Comparison of ENCODE assay signal across 23 mouse cellular contexts in the genomic region with DNA sequence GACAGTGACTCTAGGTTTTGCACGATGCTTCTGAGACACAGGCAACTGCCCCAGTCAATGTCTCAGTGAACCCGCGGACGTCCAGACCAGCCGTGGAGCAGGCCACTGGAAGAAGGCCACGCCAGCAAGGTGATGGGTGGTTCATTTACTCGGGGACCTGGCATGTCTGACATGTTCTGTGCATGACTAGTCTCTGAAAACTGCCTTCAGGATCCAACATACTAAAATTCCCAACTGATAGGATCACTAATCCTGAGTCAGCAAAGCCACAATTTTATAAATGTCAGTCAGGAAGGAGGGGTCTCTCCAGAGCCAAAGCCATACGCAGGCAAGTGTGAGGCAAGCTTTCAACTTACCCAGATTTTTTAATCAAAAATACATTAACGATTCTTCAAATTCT. TPM values are rescaled to one million over a fixed set of nuclear protein-coding genes. Genes with fewer than 3 reads are reported as not detected.
A peak's percentile ranks its signal among the peaks of the same experiment; 100 is the strongest.
DNase-seq lines count a peak whose midpoint lies in the region; ATAC-seq and TF ChIP-seq lines count a peak whose summit lies in the region.
"Had no signal": no experiment of that assay in that cellular context is flagged by ENCODE, and none has a peak within 500 bp of the region (broad histone marks: within the 10 kb centered on the region; RNA-seq: fewer than 3 reads in every experiment).

No protein-coding gene starts in this region.

- H3K4me1 ChIP-seq in embryonic facial prominence, embryonic 14.5 days (ENCODE audit: control insufficient read depth, insufficient read depth, low read length) = 0 out of 2 replicates have a peak, but pooled peaks cover 6% of the 10 kb centered on the region
- no peaks in the 10 kb centered on the region for H3K4me1 ChIP-seq in embryonic facial prominence, embryonic 10.5 days
- peaks cover 13% of the 10 kb centered on the region; the same call in 1 of the 2 replicates for H3K4me1 ChIP-seq in limb, embryonic 13.5 days
- peaks cover 7% of the 10 kb centered on the region; the same call in 1 of the 2 replicates for H3K4me1 ChIP-seq in limb, embryonic 10.5 days
- peaks cover 7% of the 10 kb centered on the region; the same call in 1 of the 2 replicates for H3K4me1 ChIP-seq in embryonic fibroblast, embryonic 13.5 days (ENCODE audit: control insufficient read depth, insufficient read depth, low read length)
- no peaks in the 10 kb centered on the region for H3K4me1 ChIP-seq in heart, embryonic 10.5 days
- H3K4me1 ChIP-seq: forebrain, embryonic 10.5 days; heart, embryonic 15.5 days had no signal

- no peak for ATAC-seq in embryonic facial prominence, embryonic 14.5 days (ENCODE audit: low read depth)
- no peak for ATAC-seq in limb, embryonic 13.5 days (ENCODE audit: low FRiP score, low read depth)
- ATAC-seq: forebrain, embryonic 16.5 days; hindbrain, postnatal 0 days had no signal

- H3K36me3 ChIP-seq in embryonic facial prominence, embryonic 14.5 days (ENCODE audit: control insufficient read depth, insufficient read depth, low read length) = peaks cover 49% of the 10 kb centered on the region
- peaks cover 82% of the 10 kb centered on the region for H3K36me3 ChIP-seq in embryonic facial prominence, embryonic 10.5 days (replicated peaks)
- H3K36me3 ChIP-seq in limb, embryonic 13.5 days = peaks cover 74% of the 10 kb centered on the region
- peaks cover 82% of the 10 kb centered on the region for H3K36me3 ChIP-seq in limb, embryonic 10.5 days
- peaks cover 51% of the 10 kb centered on the region for H3K36me3 ChIP-seq in heart, embryonic 10.5 days

- 0 out of 2 replicates have a peak overlapping the region, but pooled peaks have one; percentile 21 for H3K27ac ChIP-seq in embryonic facial prominence, embryonic 14.5 days (replicated peaks; ENCODE audit: low read depth, low read length)
- no peak overlapping the region for H3K27ac ChIP-seq in embryonic facial prominence, embryonic 10.5 days (replicated peaks)
- no peak overlapping the region for H3K27ac ChIP-seq in limb, embryonic 13.5 days
- no peak overlapping the region for H3K27ac ChIP-seq in limb, embryonic 10.5 days
- peak overlapping the region; percentile 61 for H3K27ac ChIP-seq in embryonic fibroblast, embryonic 13.5 days (ENCODE audit: insufficient read depth, low read length)
- H3K27ac ChIP-seq in heart, embryonic 10.5 days = no peak overlapping the region
- H3K27ac ChIP-seq: embryonic facial prominence, embryonic 12.5 days; forebrain, embryonic 10.5 days; heart, embryonic 15.5 days; hindbrain, embryonic 13.5 days; hindbrain, postnatal 0 days had no signal

- no peak for DNase-seq in embryonic facial prominence, embryonic 14.5 days (ENCODE audit: low spot score)
- DNase-seq in embryonic facial prominence, embryonic 10.5 days (ENCODE audit: low spot score) = no peak
- DNase-seq in limb, embryonic 10.5 days (ENCODE audit: low spot score) = no peak
- DNase-seq in heart, embryonic 10.5 days (ENCODE audit: low spot score) = no peak
- no peak for DNase-seq in right cerebral cortex, postnatal 14 days
- DNase-seq: adrenal gland, adult 8-10 months; adrenal gland, postnatal 36 days; cerebellum, adult 2 months; cerebellum, postnatal 10 days; embryo, embryonic 11 days; gastrocnemius, postnatal 14 days; heart, postnatal 14 days; kidney, adult 2 months had no signal

- no peaks in the 10 kb centered on the region for H3K9me3 ChIP-seq in embryonic facial prominence, embryonic 14.5 days (ENCODE audit: control insufficient read depth, low read length)
- H3K9me3 ChIP-seq in embryonic facial prominence, embryonic 10.5 days = no peaks in the 10 kb centered on the region
- no peaks in the 10 kb centered on the region for H3K9me3 ChIP-seq in limb, embryonic 13.5 days
- no peaks in the 10 kb centered on the region for H3K9me3 ChIP-seq in limb, embryonic 10.5 days (replicated peaks)
- H3K9me3 ChIP-seq in heart, embryonic 10.5 days = no peaks in the 10 kb centered on the region
- H3K9me3 ChIP-seq: embryonic facial prominence, embryonic 12.5 days; forebrain, embryonic 10.5 days; heart, embryonic 15.5 days; hindbrain, embryonic 13.5 days had no signal

- H3K27me3 ChIP-seq in embryonic facial prominence, embryonic 14.5 days (replicated peaks; ENCODE audit: control insufficient read depth, insufficient read depth, low read length) = no peaks in the 10 kb centered on the region
- H3K27me3 ChIP-seq in embryonic facial prominence, embryonic 10.5 days (replicated peaks; ENCODE audit: low read depth, poor library complexity, severe bottlenecking) = no peaks in the 10 kb centered on the region
- no peaks in the 10 kb centered on the region for H3K27me3 ChIP-seq in limb, embryonic 13.5 days
- no peaks in the 10 kb centered on the region for H3K27me3 ChIP-seq in limb, embryonic 10.5 days (ENCODE audit: low read depth, poor library complexity, severe bottlenecking)
- no peaks in the 10 kb centered on the region for H3K27me3 ChIP-seq in heart, embryonic 10.5 days (ENCODE audit: insufficient read depth, poor library complexity, severe bottlenecking)
- H3K27me3 ChIP-seq: CH12.LX; embryonic facial prominence, embryonic 12.5 days; heart, embryonic 15.5 days; hindbrain, embryonic 13.5 days had no signal

- no peak for TF ChIP-seq CTCF in embryonic fibroblast, embryonic 13.5 days (IDR thresholded peaks at IDR 0.05; ENCODE audit: borderline replicate concordance, insufficient read depth, low read length)

- TF ChIP-seq POLR2A in embryonic fibroblast, embryonic 13.5 days (IDR thresholded peaks at IDR 0.05; ENCODE audit: low read depth, low read length) = no peak

- WGBS in embryonic facial prominence, embryonic 14.5 days = 74% methylated on average over 9 of the region's 9 CpGs
- WGBS in embryonic facial prominence, embryonic 10.5 days = 92% methylated on average over 9 of the region's 9 CpGs
- 89% methylated on average over 9 of the region's 9 CpGs for WGBS in limb, embryonic 13.5 days
- 92% methylated on average over 9 of the region's 9 CpGs for WGBS in limb, embryonic 10.5 days
- 90% methylated on average over 9 of the region's 9 CpGs for WGBS in heart, embryonic 10.5 days

- H3K4me2 ChIP-seq in embryonic facial prominence, embryonic 14.5 days (ENCODE audit: low read depth, low read length) = no peak overlapping the region
- H3K4me2 ChIP-seq in limb, embryonic 13.5 days (replicated peaks) = no peak overlapping the region
- H3K4me2 ChIP-seq: embryonic facial prominence, embryonic 12.5 days; heart, embryonic 11.5 days; heart, embryonic 15.5 days; hindbrain, embryonic 13.5 days had no signal

- no peak overlapping the region for H3K4me3 ChIP-seq in embryonic facial prominence, embryonic 14.5 days (ENCODE audit: low read depth, low read length)
- H3K4me3 ChIP-seq in embryonic facial prominence, embryonic 10.5 days = no peak overlapping the region
- H3K4me3 ChIP-seq in limb, embryonic 13.5 days = no peak overlapping the region
- H3K4me3 ChIP-seq in limb, embryonic 10.5 days = no peak overlapping the region
- H3K4me3 ChIP-seq in embryonic fibroblast, embryonic 13.5 days (ENCODE audit: insufficient read depth, low read length) = no peak overlapping the region
- H3K4me3 ChIP-seq in heart, embryonic 10.5 days = no peak overlapping the region
- H3K4me3 ChIP-seq: embryonic facial prominence, embryonic 12.5 days; forebrain, embryonic 10.5 days; heart, embryonic 15.5 days; hindbrain, embryonic 13.5 days had no signal

- no peak overlapping the region for H3K9ac ChIP-seq in embryonic facial prominence, embryonic 14.5 days (ENCODE audit: low read depth, low read length)
- H3K9ac ChIP-seq in limb, embryonic 13.5 days = peak overlapping the region; percentile 31; the same call in 1 of the 2 replicates
- H3K9ac ChIP-seq: embryonic facial prominence, embryonic 12.5 days; heart, embryonic 15.5 days; hindbrain, embryonic 13.5 days had no signal

RNA-seq across cellular contexts. Expression of gene Asb7, which starts 35.8 kb away (rescaled TPM):
- polyA plus RNA-seq in embryonic facial prominence, embryonic 14.5 days (2014; fragmentation: Nextera tagmentation; extraction: Ambion mirVana) = 11.5 and 14.1 TPM in 2 replicates
- polyA plus RNA-seq in embryonic facial prominence, embryonic 10.5 days (2016; fragmentation: Nextera tagmentation; extraction: Ambion mirVana) = 18.2 and 20.1 TPM in 2 replicates
- 16.4 and 19.5 TPM in 2 replicates for polyA plus RNA-seq in limb, embryonic 13.5 days (2015; fragmentation: Nextera tagmentation; extraction: Ambion mirVana)
- 15.9 and 20.3 TPM in 2 replicates for polyA plus RNA-seq in limb, embryonic 10.5 days (2016; fragmentation: Nextera tagmentation; extraction: Ambion mirVana)
- polyA plus RNA-seq in embryonic fibroblast, embryonic 13.5 days (2011; ENCODE audit: insufficient read length, low read depth, missing spikeins) = 17.5 and 18.9 TPM in 2 replicates
- polyA plus RNA-seq in heart, embryonic 10.5 days (2016; fragmentation: Nextera tagmentation; extraction: Ambion mirVana) = 12.1 and 13.2 TPM in 2 replicates

RNA-seq across cellular contexts. Expression of gene Lins1, which starts 36.1 kb away (rescaled TPM):
- polyA plus RNA-seq in embryonic facial prominence, embryonic 14.5 days (2014; fragmentation: Nextera tagmentation; extraction: Ambion mirVana) = 21.8 and 22.4 TPM in 2 replicates
- 21.8 and 24.3 TPM in 2 replicates for polyA plus RNA-seq in embryonic facial prominence, embryonic 10.5 days (2016; fragmentation: Nextera tagmentation; extraction: Ambion mirVana)
- polyA plus RNA-seq in limb, embryonic 13.5 days (2015; fragmentation: Nextera tagmentation; extraction: Ambion mirVana) = 21.2 and 21.4 TPM in 2 replicates
- 21.8 and 22.5 TPM in 2 replicates for polyA plus RNA-seq in limb, embryonic 10.5 days (2016; fragmentation: Nextera tagmentation; extraction: Ambion mirVana)
- polyA plus RNA-seq in embryonic fibroblast, embryonic 13.5 days (2011; ENCODE audit: insufficient read length, low read depth, missing spikeins) = 12.1 and 12.3 TPM in 2 replicates
- polyA plus RNA-seq in heart, embryonic 10.5 days (2016; fragmentation: Nextera tagmentation; extraction: Ambion mirVana) = 11.3 and 15.6 TPM in 2 replicates

Comparison
In these comparisons a context has a peak if more than half of its experiments do, and no peak if none do; other contexts are left out.
1. H3K27ac ChIP-seq: peak in embryonic facial prominence, embryonic 14.5 days (single experiment) and embryonic fibroblast, embryonic 13.5 days (single experiment); none in embryonic facial prominence, embryonic 10.5 days (single experiment), limb, embryonic 13.5 days (single experiment), limb, embryonic 10.5 days (single experiment) and heart, embryonic 10.5 days (single experiment).